Mouse (Mus musculus): ENCODE measurements at regions not wholly inside any gene's neighbourhood (a gene's known extent, or its start where the extent isn't known, plus 50 kb on each side); places are given as distances from the start of the nearest gene placed in this dataset.
"Not testable (repeated sequence)": the region's sequence is repeated elsewhere in the genome, so short reads cannot be mapped to it uniquely, and the experiment has no call there.

- DNase-seq: not testable (repeated sequence)
These were observed 169.3 kb downstream of the Qk start for GRCm38 (mm10) chr17:10150403-10150689.

- DNase-seq: no peak
These were observed 169.8 kb downstream of the Qk start for GRCm38 (mm10) chr17:10149682-10150402.

- no peak for DNase-seq
These were observed 172.5 kb downstream of the Qk start for GRCm38 (mm10) chr17:10147106-10147505.

- DNase-seq: no peak
These were observed 173.1 kb downstream of the Qk start for GRCm38 (mm10) chr17:10146576-10146975.

DNA sequence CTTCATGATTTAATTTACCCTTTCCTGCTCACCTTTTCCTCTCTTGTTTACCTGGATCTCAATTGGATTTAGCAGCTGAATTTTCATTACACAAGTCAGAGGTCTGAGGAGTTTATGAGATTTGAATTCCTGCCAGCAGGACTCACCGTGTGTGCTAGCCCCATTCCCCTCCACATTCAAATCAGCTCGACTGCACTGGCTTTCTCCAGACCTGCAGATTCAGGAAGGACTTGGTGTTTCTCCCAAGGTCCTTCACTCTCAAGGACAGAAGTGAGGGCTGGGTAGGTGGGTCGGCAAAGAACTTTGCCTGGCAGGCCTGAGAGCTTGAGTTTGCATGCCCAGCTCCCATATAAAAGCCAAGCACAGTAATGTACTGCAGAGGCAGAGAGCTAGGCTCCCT is 180.8 kb downstream of the Qk start:
- DNase-seq: peak; percentile 10

DNA sequence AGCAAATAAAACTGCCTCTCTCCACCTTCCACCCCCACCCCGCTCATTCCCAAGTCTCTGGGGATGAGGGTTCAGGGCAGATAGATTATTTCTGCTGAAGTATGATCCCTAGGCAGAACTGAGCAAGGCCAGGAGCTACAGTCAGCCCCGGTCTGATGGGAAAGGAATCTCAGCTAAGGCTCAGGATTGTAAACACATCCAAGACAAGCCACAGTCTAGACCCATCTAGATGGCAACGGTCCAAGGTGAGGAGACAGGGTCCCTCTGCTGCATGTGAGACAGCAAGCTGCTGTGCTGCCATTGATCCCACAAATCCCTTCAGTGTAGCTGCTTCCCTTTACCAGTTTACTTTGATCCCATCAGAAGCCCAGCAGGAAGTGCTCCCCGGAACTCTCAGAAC is 181.3 kb downstream of the Qk start:
- no peak for DNase-seq

GRCm38 (mm10) chr17:10135111-10135510 is 184.5 kb downstream of the Qk start:
- no peak for DNase-seq

- DNase-seq: no peak
These were observed 191.1 kb downstream of the Qk start for GRCm38 (mm10) chr17:10128591-10128990.

DNA sequence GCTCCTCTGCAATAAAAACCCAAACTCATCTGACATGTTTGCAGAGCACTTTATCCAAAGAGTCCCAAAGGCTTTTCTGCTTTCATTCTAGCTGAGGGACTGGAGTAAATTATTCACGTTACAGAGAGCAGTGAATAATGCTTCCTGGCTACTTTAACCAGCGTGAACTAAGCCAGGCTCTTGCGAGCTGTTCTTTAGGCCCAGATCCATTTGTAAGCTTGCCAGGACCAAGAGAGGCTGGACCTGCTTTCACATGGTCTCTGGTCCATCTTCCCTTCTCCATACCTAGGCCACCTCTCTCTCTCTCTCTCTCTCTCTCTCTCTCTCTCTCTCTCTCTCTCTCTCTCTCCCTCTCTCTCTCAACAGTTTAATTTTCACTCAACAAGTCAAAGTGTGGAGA is 197.2 kb downstream of the Qk start:
- DNase-seq: no peak

GRCm38 (mm10) chr17:10112118-10112517 is 207.5 kb downstream of the Qk start:
- peak; percentile 68 for DNase-seq

DNA sequence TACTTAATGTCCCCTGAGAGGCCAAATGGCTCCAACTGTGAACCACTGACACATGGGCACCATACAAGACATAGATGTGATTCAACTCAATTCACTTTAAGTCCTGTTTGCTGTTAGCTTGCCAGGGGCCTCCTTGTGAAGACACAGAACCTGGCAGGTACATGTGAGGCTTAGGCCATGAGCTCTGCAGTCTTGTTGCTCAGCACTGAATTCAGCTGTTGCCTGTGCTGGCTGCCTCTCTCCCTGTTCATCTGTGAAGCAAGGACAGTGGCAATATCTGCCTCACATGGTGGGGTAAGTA is 209.3 kb downstream of the Qk start:
- no peak for DNase-seq

GRCm38 (mm10) chr17:10109511-10110374 is 209.9 kb downstream of the Qk start:
- no peak for DNase-seq

DNA sequence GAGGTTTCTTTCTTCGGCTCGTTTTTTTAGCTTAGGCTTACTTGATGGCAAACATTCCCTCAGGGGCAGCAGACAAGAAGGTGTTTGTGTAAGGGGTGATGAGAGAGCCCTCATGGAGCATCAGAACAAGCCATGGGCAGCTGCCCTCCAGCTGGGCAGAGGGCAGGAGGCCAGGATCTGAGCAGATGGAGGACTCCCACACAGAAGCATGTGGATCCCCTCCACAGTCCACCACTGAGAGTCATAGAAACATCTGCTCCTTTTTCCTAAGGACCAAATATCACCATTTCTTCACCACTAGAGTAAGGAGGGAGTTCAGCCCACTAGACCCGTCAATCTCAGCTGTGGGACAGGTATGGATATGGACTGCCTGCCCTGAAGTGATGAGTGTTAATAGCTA is 214.4 kb downstream of the Qk start:
- no peak for DNase-seq

DNA sequence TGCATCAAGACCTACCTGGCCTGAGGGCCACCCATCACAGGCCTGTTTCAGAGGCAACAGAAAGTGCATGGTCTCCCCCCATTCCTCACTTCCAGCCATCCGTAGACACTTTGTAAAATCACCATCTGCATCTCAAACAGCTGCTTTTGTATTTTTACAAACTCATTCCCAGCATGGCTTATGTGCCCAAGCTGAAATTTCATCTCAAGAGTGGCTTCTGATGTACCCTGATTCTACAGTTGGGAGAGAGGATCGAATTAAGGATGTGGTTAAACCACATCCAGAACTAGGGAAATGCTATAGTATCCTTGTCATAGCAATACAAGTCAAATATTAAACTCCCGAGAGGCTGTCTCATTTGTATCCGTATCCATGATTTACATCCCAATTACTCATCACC is 221.5 kb downstream of the Qk start:
- DNase-seq: no peak

- no peak for DNase-seq
These were observed 222.0 kb downstream of the Qk start for GRCm38 (mm10) chr17:10097691-10098090.

GRCm38 (mm10) chr17:10095841-10096301 is 223.8 kb downstream of the Qk start:
- peak; percentile 35 for DNase-seq

DNA sequence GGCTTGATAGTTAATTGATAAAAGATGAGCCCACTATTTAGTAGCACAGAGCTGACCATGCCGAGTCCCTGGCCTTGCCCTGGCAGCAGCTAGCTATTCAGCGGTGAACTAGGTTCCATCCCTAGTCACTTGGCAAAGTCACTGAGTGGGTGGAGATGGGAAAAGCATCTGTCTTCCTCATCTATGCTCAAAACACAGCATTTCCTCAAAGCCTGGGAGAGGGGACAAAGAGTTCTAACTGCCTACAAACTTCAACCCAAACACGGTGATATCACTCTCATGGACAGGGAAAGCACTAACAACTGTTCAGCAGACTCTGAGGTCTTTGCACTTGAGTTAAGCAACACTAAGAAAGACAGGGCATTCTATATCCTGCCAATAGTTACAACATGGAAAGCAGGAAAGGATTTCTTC is 225.5 kb downstream of the Qk start:
- peak; percentile 48 for DNase-seq

GRCm38 (mm10) chr17:10093437-10094107 is 226.1 kb downstream of the Qk start:
- DNase-seq: peak; percentile 30

DNA sequence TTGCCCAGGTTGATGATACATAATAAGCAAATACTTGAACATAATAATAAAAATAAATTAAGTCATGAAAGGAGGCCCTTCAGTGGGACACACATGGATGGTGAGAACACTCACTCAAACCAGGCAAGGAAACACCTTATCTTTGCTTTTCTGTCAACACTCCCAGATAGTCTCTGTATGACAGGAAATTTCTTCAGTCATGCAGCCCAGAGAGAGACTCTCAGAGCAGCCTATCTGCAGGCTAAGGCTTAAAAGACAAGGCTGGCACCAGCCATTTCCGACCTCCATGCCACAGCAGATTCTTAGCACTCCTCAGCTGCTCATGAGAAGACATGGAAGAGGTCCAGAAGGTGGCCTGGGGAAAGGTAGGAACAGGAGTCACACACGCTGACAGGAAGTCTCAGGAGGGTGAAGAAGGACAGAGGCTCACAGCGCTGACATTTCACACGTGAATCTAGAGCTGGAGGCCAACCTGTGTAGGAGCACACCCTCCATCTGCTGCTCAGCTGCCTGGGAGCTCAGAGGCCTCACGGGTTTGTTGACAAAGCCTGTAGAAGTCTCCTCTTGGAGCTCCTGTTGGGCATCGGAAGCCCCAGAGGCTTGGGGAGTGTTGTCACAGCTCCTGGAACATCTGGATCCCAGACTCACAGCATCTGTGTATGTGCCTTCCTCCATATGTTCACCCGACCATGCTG is 232.3 kb downstream of the Qk start:
- no peak for DNase-seq

DNA sequence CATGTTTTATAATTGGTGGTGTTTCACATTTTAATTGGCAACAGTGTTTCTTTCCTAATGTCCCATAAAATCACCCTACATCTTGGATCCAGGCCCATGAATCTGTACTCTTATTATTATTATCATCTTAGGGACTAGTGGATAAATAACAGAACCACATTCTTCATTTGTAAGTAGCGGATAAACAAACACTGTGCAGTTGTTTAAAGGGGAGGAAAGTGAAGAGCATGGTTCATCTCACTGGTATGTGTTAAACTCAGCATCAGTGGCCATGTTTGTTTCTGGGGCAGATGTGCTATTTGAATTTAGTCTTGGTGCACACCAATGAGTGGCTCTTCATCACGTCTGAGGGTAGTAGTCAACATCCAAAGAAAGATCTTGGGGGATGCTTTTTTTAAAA is 233.1 kb downstream of the Qk start:
- no peak for DNase-seq

DNA sequence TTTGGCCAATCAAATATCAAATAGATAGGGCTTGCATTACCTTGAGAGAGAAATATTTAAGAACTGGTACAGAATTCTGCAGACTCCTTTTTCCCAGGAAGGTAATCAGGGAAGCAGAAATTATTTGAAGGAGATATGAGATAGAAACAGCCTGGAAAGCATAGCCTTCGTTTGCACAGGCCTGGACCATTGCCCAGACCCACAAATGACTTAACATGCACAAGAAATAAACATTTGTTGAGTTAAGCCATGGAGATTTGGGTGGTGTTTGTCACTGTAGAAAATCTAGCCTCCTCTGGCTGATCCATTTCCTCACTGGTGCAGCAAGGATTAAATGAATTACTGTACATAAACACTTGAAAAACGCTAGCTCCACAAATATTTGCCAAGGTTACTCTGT is 233.5 kb downstream of the Qk start:
- no peak for DNase-seq

DNA sequence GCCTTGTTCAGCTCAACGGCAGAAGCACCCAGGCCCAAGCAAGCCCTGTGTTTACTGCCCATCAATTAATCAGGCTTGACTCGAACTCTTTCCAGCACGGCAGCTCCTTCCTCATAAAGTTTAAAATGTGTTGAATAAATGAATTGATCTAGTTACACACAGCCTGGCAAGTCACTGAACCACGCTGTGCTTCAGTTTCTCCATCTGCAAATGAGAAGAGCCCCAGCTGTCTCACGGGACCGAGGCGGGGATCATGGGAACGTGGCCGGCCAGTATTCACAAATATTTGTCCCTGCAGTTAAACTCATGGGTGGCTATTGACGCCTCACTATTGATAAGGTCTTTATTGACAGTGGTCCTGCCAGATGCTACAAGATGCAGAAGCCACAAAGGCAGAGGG is 237.9 kb downstream of the Qk start:
- no peak for DNase-seq

Data from adrenal gland, adult 2 months (tissue).